Mouse (Mus musculus) cerebellum, adult (tissue): Measurements from ENCODE around the gene Pou1f1.
A peak's percentile ranks its signal among the peaks of the same experiment; 100 is the strongest.

Experiments
- ATAC-seq: cut with Nextera tagmentation; 2 replicates; pipeline ENCODE4 v1.9.2; 2017; ENCODE audit warnings: mild to moderate bottlenecking, moderate library complexity, mixed read lengths; ENCODE audit not compliant: insufficient number of reproducible peaks, low FRiP score, low TSS enrichment

The Pou1f1 gene

GRCm38 (mm10) chr16:65520211-65520610 is at the start of gene Pou1f1:
Gene Pou1f1 (plus strand): TSS chr16:65520511.
- ATAC-seq, result no peak

- ATAC-seq, result no peak
Observed at GRCm38 (mm10) chr16:65470650-65471049, 49.7 kb upstream of the Pou1f1 start.

GRCm38 (mm10) chr16:65472472-65473001 is 47.8 kb upstream of the Pou1f1 start:
- ATAC-seq, result no peak

GRCm38 (mm10) chr16:65485726-65486125 is 34.6 kb upstream of the Pou1f1 start:
- no peak for ATAC-seq

GRCm38 (mm10) chr16:65496030-65496429 is 24.3 kb upstream of the Pou1f1 start:
- ATAC-seq, result no peak

- ATAC-seq, result no peak
Observed at GRCm38 (mm10) chr16:65497049-65497448, 23.3 kb upstream of the Pou1f1 start.

GRCm38 (mm10) chr16:65514223-65514622 is 6.1 kb upstream of the Pou1f1 start:
- ATAC-seq, result no peak

- no peak for ATAC-seq
Observed at GRCm38 (mm10) chr16:65526004-65526403, 5.7 kb downstream of the Pou1f1 start.

GRCm38 (mm10) chr16:65526695-65527094 is 6.4 kb downstream of the Pou1f1 start:
- no peak for ATAC-seq

- no peak for ATAC-seq
Observed at GRCm38 (mm10) chr16:65529589-65529988, 9.3 kb downstream of the Pou1f1 start.

- ATAC-seq, result no peak
Observed at GRCm38 (mm10) chr16:65531663-65532062, 11.4 kb downstream of the Pou1f1 start.

- ATAC-seq, result no peak
Observed at GRCm38 (mm10) chr16:65533315-65533999, 13.1 kb downstream of the Pou1f1 start.

- no peak for ATAC-seq
Observed at GRCm38 (mm10) chr16:65543676-65544293, 23.5 kb downstream of the Pou1f1 start.

- ATAC-seq, result no peak
Observed at GRCm38 (mm10) chr16:65548960-65549359, 28.6 kb downstream of the Pou1f1 start.

- no peak for ATAC-seq
Observed at GRCm38 (mm10) chr16:65550814-65551213, 30.5 kb downstream of the Pou1f1 start.

- ATAC-seq, result no peak
Observed at GRCm38 (mm10) chr16:65554267-65554666, 34.0 kb downstream of the Pou1f1 start.

- no peak for ATAC-seq
Observed at GRCm38 (mm10) chr16:65557369-65557768, 37.1 kb downstream of the Pou1f1 start.

GRCm38 (mm10) chr16:65559591-65559990 is 39.3 kb downstream of the Pou1f1 start:
- ATAC-seq, result no peak

GRCm38 (mm10) chr16:65560996-65561962 is 41.0 kb downstream of the Pou1f1 start:
- ATAC-seq, result no peak

- peak; percentile 93 for ATAC-seq
Observed at GRCm38 (mm10) chr16:65561963-65562863, 41.9 kb downstream of the Pou1f1 start, which contains the start of gene Chmp2b. Gene Chmp2b (minus strand): TSS chr16:65562726.
